Mouse (Mus musculus): Measurements from ENCODE around the gene Nup133.

- TF ChIP-seq CTCF (IDR thresholded peaks at IDR 0.05; ENCODE audit: extremely low read depth, insufficient read depth, low read length) (no peak), POLR2A (IDR thresholded peaks at IDR 0.05; ENCODE audit: extremely low read depth, insufficient read depth, low read length) (no peak)
These were observed 9.1 kb upstream of the Nup133 start for GRCm38 (mm10) chr8:123958130-123958529.
